Mouse (Mus musculus): ENCODE results near the gene Lonp1. TPM values are rescaled to one million over a fixed set of nuclear protein-coding genes. Genes with fewer than 3 reads are reported as not detected.
"Not testable (repeated sequence)": the region's sequence is repeated elsewhere in the genome, so short reads cannot be mapped to it uniquely, and the experiment has no call there.

The Lonp1 gene
- polyA plus RNA-seq, 1 experiment from 2014 or later = 87.9 TPM

DNA sequence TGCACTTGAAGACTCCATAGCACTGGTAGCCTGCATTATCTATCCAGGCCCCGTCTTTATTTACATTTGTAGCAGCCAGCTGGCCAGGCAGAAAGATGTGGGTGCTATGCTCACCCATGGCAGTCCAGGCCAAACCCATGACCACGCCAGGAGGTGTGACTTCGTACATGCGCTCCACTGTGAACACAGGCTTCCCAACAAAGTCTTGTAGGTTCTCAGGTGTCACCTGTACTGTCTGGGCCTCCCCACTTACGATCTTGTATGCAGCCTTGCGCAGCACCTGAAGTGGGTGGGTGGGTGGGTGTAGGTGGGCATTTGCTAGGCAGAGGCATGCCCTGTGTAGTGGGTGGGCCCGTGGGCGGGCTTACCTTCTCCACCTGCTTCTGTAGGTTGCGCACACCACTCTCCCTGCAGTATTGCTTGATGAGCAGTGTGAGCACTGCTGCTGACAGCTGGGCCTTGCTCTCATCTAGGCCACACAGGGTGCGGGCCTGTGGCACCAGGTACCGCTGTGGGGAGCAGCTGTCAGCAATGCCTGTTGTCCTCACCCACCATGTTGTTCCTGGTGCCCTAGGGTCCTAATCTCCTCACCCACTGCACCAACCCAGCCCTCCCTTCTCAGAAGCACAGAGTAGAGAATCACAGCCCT lies 11.4 kb downstream of the Lonp1 start:
- peak overlapping the region; percentile 99 for H3K4me2 ChIP-seq
- peaks cover 32% of the 10 kb centered on the region for H3K4me1 ChIP-seq (replicated peaks; ENCODE audit: control insufficient read depth, insufficient read depth, low read length)
- ATAC-seq (replicated peaks; ENCODE audit: low FRiP score) (no peak), DNase-seq (ENCODE audit: low spot score) (no peak)
- WGBS = 80% methylated on average over 11 of the region's 11 CpGs
- peaks cover 59% of the 10 kb centered on the region for H3K36me3 ChIP-seq (ENCODE audit: control insufficient read depth, insufficient read depth, low read length)
- peak overlapping the region; percentile 90 for H3K9ac ChIP-seq (ENCODE audit: low read depth, low read length)
- H3K27me3 ChIP-seq (replicated peaks; ENCODE audit: control insufficient read depth, insufficient read depth, low read length) = no peaks in the 10 kb centered on the region
- no peaks in the 10 kb centered on the region for H3K9me3 ChIP-seq (ENCODE audit: control insufficient read depth, low read length)
- peak overlapping the region; percentile 82 for H3K4me3 ChIP-seq (ENCODE audit: low read depth, low read length)
- peak overlapping the region; percentile 25; the same call in 1 of the 2 replicates for H3K27ac ChIP-seq (ENCODE audit: low read depth, low read length)

DNA sequence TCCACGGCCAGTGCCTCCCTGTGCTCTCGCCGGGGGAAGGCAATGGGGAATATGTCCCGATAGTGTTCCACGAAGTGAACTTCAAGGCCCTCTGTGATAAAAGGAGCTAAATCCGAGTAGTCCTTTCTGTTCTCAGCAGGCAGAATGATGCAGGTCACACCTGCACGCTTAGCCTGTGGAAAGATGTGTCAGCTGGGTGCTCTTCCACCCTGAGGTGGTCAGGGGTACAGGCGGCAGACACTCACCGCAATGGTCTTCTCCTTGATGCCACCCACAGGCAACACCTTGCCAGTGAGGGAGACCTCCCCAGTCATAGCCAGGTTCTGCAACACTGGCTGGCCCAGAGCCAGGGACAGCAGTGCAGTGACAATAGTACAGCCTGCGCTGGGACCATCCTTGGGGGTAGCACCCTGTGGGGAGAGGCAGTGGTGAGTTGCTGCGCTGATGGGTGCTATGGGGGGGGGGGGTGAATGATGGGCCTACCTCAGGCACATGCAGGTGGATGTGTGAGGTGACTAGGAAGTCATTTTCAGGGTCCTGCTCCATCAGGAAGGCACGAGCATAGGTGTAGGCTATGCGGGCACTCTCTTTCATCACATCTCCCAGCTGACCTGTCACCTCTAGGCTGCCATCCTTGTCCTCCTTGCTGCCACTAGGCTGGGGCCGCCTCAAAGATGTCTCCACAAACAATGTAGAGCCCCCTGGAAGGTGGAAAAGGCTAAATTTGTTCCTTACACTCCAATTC lies 12.1 kb downstream of the Lonp1 start:
- H3K36me3 ChIP-seq (ENCODE audit: control insufficient read depth, insufficient read depth, low read length) = peaks cover 53% of the 10 kb centered on the region
- peak overlapping the region; percentile 82 for H3K4me3 ChIP-seq (ENCODE audit: low read depth, low read length)
- 22% methylated on average over 14 of the region's 14 CpGs for WGBS
- DNase-seq (ENCODE audit: low spot score) = no peak
- H3K4me1 ChIP-seq (replicated peaks; ENCODE audit: control insufficient read depth, insufficient read depth, low read length) = peaks cover 32% of the 10 kb centered on the region
- H3K27me3 ChIP-seq (replicated peaks; ENCODE audit: control insufficient read depth, insufficient read depth, low read length) = no peaks in the 10 kb centered on the region
- H3K27ac ChIP-seq (ENCODE audit: low read depth, low read length) = peak overlapping the region; percentile 82
- ATAC-seq (replicated peaks; ENCODE audit: low FRiP score) = no peak
- H3K4me2 ChIP-seq = peak overlapping the region; percentile 99
- no peaks in the 10 kb centered on the region for H3K9me3 ChIP-seq (ENCODE audit: control insufficient read depth, low read length)
- peak overlapping the region; percentile 90 for H3K9ac ChIP-seq (ENCODE audit: low read depth, low read length)

DNA sequence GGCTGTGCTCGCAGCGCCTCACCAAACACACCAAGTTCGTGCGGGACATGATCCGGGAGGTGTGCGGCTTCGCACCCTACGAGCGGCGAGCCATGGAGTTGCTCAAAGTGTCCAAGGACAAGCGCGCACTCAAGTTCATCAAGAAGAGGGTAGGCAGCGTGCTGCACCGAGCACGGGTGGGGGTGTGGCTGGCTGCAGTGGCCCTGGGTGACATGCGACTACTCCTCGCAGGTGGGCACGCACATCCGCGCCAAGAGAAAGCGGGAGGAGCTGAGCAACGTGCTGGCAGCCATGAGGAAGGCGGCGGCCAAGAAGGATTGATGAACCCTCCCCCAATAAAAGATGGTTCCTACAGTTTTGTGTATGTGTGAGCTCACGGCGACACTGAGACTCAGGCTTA lies 12.8 kb downstream of the Lonp1 start:
- H3K4me3 ChIP-seq (ENCODE audit: low read depth, low read length) = peak overlapping the region; percentile 82
- peak overlapping the region; percentile 82 for H3K27ac ChIP-seq (ENCODE audit: low read depth, low read length)
- peaks cover 47% of the 10 kb centered on the region for H3K36me3 ChIP-seq (ENCODE audit: control insufficient read depth, insufficient read depth, low read length)
- H3K9ac ChIP-seq (ENCODE audit: low read depth, low read length) = peak overlapping the region; percentile 90
- peak overlapping the region; percentile 99 for H3K4me2 ChIP-seq
- H3K9me3 ChIP-seq (ENCODE audit: control insufficient read depth, low read length); ATAC-seq (replicated peaks; ENCODE audit: low FRiP score); H3K27me3 ChIP-seq (replicated peaks; ENCODE audit: control insufficient read depth, insufficient read depth, low read length): not testable (repeated sequence)
- peaks cover 32% of the 10 kb centered on the region for H3K4me1 ChIP-seq (replicated peaks; ENCODE audit: control insufficient read depth, insufficient read depth, low read length)
- 0% methylated on average over 26 of the region's 26 CpGs for WGBS
- DNase-seq (ENCODE audit: low spot score) = peak; percentile 65

DNA sequence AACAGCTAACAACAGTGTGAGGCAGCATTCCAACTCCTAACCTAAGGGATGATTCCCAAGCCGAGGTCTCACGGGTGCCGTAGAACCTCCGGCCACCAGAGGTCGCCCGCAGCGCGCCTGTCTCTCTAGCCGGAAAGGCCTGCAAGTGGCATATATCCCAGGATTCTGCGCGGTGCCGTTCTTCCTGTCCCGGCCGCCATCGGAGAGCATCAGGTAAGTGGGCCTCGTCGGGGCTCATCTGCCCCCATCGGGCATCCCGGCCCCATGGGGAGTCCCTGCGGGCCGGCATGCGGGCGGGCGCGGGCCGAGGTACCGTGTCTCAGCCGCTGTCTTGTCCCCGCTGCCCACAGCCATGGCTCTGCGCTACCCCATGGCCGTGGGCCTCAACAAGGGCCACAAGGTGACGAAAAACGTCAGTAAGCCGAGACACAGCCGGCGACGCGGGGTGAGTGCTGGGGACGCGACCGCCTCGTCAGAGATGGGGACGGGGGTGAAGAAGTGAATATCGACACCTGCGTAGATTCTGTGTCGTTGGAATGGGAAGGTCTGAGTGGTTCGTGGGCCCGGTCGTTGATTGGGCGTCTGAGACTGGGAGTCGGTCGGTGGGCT lies 13.3 kb downstream of the Lonp1 start, which contains the start of gene Rpl36:
Rpl36 (plus strand) TSS at position 181 of the 609 bp plus-strand sequence.
- H3K27me3 ChIP-seq (replicated peaks; ENCODE audit: control insufficient read depth, insufficient read depth, low read length) = no peaks in the 10 kb centered on the region
- under 1% methylated on average over 52 of the region's 52 CpGs for WGBS
- no peaks in the 10 kb centered on the region for H3K9me3 ChIP-seq (ENCODE audit: control insufficient read depth, low read length)
- H3K27ac ChIP-seq (ENCODE audit: low read depth, low read length) = peak within 1 kb of the TSS; percentile 91
- DNase-seq (ENCODE audit: low spot score) (peak; percentile 94), ATAC-seq (replicated peaks; ENCODE audit: low FRiP score) (peak; percentile 41)
- peaks cover 37% of the 10 kb centered on the region for H3K4me1 ChIP-seq (replicated peaks; ENCODE audit: control insufficient read depth, insufficient read depth, low read length)
- H3K4me2 ChIP-seq = peak within 1 kb of the TSS; percentile 99
- peak within 1 kb of the TSS; percentile 90 for H3K9ac ChIP-seq (ENCODE audit: low read depth, low read length)
- peak within 1 kb of the TSS; percentile 82 for H3K4me3 ChIP-seq (ENCODE audit: low read depth, low read length)
- peaks cover 42% of the 10 kb centered on the region for H3K36me3 ChIP-seq (ENCODE audit: control insufficient read depth, insufficient read depth, low read length)

DNA sequence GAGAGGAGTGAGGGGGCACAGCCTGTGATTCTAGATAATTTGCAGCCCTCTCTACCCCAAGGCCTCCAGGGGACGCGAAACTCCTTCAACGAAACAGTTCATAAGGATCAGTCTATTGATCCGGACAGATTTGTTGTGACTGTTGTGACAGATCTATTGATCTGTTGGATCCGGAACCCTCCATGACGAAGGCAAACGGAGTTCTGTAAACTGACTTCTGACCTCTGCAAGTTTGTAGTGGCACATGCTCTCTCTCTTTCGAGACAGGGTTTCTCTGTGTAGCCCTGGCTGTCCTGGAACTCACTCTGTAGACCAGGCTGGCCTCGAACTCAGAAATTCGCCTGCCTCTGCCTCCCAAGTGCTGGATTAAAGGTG lies 14.1 kb downstream of the Lonp1 start:
- peaks cover 38% of the 10 kb centered on the region for H3K36me3 ChIP-seq (ENCODE audit: control insufficient read depth, insufficient read depth, low read length)
- peak overlapping the region; percentile 99 for H3K4me2 ChIP-seq
- not testable (repeated sequence) for H3K27me3 ChIP-seq (replicated peaks; ENCODE audit: control insufficient read depth, insufficient read depth, low read length); ATAC-seq (replicated peaks; ENCODE audit: low FRiP score); DNase-seq (ENCODE audit: low spot score); H3K9me3 ChIP-seq (ENCODE audit: control insufficient read depth, low read length)
- peaks cover 39% of the 10 kb centered on the region for H3K4me1 ChIP-seq (replicated peaks; ENCODE audit: control insufficient read depth, insufficient read depth, low read length)
- peak overlapping the region; percentile 91 for H3K27ac ChIP-seq (ENCODE audit: low read depth, low read length)
- H3K4me3 ChIP-seq (ENCODE audit: low read depth, low read length) = peak overlapping the region; percentile 82
- 62% methylated on average over 10 of the region's 10 CpGs for WGBS
- peak overlapping the region; percentile 41 for H3K9ac ChIP-seq (ENCODE audit: low read depth, low read length)

DNA sequence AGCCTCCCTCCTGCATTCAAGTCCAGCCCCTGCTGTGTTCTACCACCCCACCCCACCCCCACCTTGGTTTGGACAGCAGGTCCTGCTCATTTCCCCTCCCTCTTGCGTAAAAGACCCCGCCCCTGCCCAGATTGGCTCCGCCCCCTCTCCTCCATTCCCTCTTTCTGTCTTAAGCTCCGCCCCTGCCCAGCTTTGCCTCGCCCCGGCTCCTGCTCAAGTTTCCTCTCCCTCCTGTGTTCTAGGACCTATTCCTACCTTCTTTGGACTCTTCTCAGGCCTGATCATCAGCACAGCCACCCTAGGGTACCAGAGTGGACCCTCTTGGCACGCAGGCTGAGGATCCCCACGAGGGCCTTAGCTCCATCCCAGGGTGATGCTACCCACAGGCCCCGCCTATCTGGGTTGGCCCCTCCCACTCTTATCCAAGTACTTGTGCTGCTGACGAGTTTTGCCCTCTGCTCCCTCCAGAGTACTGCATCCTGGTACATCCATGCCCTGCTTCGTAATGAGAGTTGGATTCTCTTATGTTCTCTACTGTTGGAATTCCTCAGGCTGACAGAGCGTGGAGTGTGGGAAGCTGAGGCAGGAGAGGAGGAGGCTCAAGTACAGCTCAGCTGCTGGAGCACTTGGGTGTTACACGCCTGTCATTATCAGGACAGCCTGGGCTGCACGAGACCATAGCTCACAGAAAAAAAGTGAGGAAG lies 14.7 kb downstream of the Lonp1 start:
- peaks cover 39% of the 10 kb centered on the region for H3K4me1 ChIP-seq (replicated peaks; ENCODE audit: control insufficient read depth, insufficient read depth, low read length)
- peak; percentile 86 for DNase-seq (ENCODE audit: low spot score)
- H3K27me3 ChIP-seq (replicated peaks; ENCODE audit: control insufficient read depth, insufficient read depth, low read length) = no peaks in the 10 kb centered on the region
- 11% methylated on average over 14 of the region's 14 CpGs for WGBS
- H3K4me2 ChIP-seq = peak overlapping the region; percentile 99
- H3K27ac ChIP-seq (ENCODE audit: low read depth, low read length) = peak overlapping the region; percentile 91
- peak; percentile 56 for ATAC-seq (replicated peaks; ENCODE audit: low FRiP score)
- H3K4me3 ChIP-seq (ENCODE audit: low read depth, low read length) = peak overlapping the region; percentile 42
- peak overlapping the region; percentile 41; the same call in 1 of the 2 replicates for H3K9ac ChIP-seq (ENCODE audit: low read depth, low read length)
- H3K36me3 ChIP-seq (ENCODE audit: control insufficient read depth, insufficient read depth, low read length) = peaks cover 33% of the 10 kb centered on the region
- no peaks in the 10 kb centered on the region for H3K9me3 ChIP-seq (ENCODE audit: control insufficient read depth, low read length)

DNA sequence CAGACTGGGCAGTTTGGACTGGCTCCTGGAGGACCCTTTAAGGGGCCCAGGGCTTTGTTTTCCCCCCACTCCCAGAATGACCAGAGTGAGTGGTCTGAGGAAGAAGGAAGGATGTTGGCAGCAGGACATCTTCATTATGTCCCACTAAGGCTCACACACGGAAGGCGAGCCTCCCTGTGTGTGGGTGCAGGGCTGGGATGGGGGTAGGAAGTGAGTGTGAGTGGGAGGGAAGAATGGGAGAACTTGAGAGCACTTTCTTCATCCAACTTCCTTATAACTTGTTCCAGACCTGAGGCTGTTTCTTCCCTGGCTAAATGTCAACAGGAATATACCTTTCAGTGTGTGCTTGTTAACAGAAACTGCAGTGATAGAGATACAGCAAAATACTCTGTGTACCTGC lies 15.4 kb downstream of the Lonp1 start:
- Histone ChIP-seq H3K36me3 (ENCODE audit: control insufficient read depth, insufficient read depth, low read length) (peaks cover 33% of the 10 kb centered on the region), H3K9ac (ENCODE audit: low read depth, low read length) (0 out of 2 replicates have a peak overlapping the region, but pooled peaks have one; percentile 14), H3K4me1 (replicated peaks; ENCODE audit: control insufficient read depth, insufficient read depth, low read length) (peaks cover 39% of the 10 kb centered on the region), H3K27ac (ENCODE audit: low read depth, low read length) (peak overlapping the region; percentile 91; the same call in 1 of the 2 replicates), H3K9me3 (ENCODE audit: control insufficient read depth, low read length) (no peaks in the 10 kb centered on the region), H3K4me2 (peak overlapping the region; percentile 99), H3K4me3 (ENCODE audit: low read depth, low read length) (0 out of 2 replicates have a peak overlapping the region, but pooled peaks have one; percentile 42), H3K27me3 (replicated peaks; ENCODE audit: control insufficient read depth, insufficient read depth, low read length) (no peaks in the 10 kb centered on the region)
- ATAC-seq (replicated peaks; ENCODE audit: low FRiP score) (no peak), DNase-seq (ENCODE audit: low spot score) (no peak)
- WGBS = 67% methylated on average over 2 of the region's 2 CpGs
